Mouse (Mus musculus) kidney, adult 2 months (tissue): ENCODE measurements around the gene Slk. TPM values are rescaled to one million over a fixed set of nuclear protein-coding genes. Genes with fewer than 3 reads are reported as not detected.

ENCODE experiments used
- DNase-seq: peaks from one replicate; pipeline ENCODE4 v3.0.0; 2021
- H3K27ac ChIP-seq: fragments of 200-500 bp; 2 replicates; pipeline ENCODE4 v1.5.1; 2012; ENCODE audit warnings: low read depth, low read length, control low read depth, inconsistent platforms; ENCODE audit not compliant: insufficient read depth
- H3K27me3 ChIP-seq: fragments of 200-500 bp; replicated peaks from 2 replicates; pipeline ENCODE4 v1.6.1; 2012; ENCODE audit warnings: mild to moderate bottlenecking, moderate library complexity, low read length, inconsistent platforms; ENCODE audit not compliant: control insufficient read depth, insufficient read depth
- H3K36me3 ChIP-seq: fragments of 200-500 bp; 2 replicates; pipeline ENCODE4 v1.6.1; 2012; ENCODE audit warnings: mild to moderate bottlenecking, moderate library complexity, low read length, inconsistent platforms; ENCODE audit not compliant: control insufficient read depth, insufficient read depth
- H3K4me1 ChIP-seq: fragments of 200-500 bp; 2 replicates; pipeline ENCODE4 v1.6.1; 2011; ENCODE audit warnings: low read length; ENCODE audit not compliant: control insufficient read depth, insufficient read depth
- H3K4me3 ChIP-seq: fragments of 200-500 bp; 2 replicates; pipeline ENCODE4 v1.5.1; 2011; ENCODE audit warnings: mild to moderate bottlenecking, low read depth, low read length, control low read depth; ENCODE audit not compliant: insufficient read depth
- CTCF ChIP-seq: fragments of 200-500 bp; conservative IDR thresholded peaks from 2 replicates; pipeline ENCODE4 v1.5.1; 2011; ENCODE audit warnings: low read depth, mild to moderate bottlenecking, control low read depth, low read length, moderate library complexity, mixed read lengths; ENCODE audit not compliant: insufficient read depth, insufficient read length
- POLR2A ChIP-seq: fragments of 200-500 bp; IDR thresholded peaks from one replicate; pipeline ENCODE4 v1.6.1; 2011; ENCODE audit warnings: low read depth, low read length, control low read depth
- WGBS: fragments of 180-500 bp; shearing (Covaris S2); methylation state at CpG from one replicate; pipeline ENCODE4 v1.1.7; 2018; 5-methylcytosine and 5-hydroxymethylcytosine counted together
- polyA plus RNA-seq: library from polyadenylated mRNA; depleted of rRNA; stranded (reverse); fragments of >200 nt; gene quantifications from 2 replicates; pipeline ENCODE4 v1.2.3, GENCODE M21; 2012

Slk gene
- polyA plus RNA-seq, 1 experiment: 12.2 TPM

DNA sequence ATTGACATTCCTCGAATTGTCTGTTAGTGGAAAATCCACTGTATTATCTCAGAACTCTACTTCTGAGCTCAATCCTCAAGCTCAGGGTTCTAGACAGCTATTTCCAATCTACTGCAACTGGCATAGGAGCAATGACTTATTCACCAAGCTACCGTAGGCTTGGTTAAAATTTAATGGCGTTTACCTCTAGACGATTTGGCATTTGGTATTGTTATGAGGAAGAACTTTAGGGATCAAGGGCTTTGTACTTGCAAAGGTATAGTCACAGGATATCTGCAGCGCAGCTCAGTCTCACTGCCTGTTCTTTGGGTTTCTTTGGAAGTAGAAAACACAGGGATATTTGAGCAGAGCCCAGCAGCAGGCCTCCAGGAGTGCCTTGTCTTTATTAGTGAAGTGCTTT lies 20.3 kb upstream of the Slk start:
- Histone ChIP-seq H3K27me3 (no peaks in the 10 kb centered on the region), H3K4me3 (no peak overlapping the region), H3K27ac (no peak overlapping the region), H3K36me3 (no peaks in the 10 kb centered on the region), H3K4me1 (peaks cover 6% of the 10 kb centered on the region; the same call in 1 of the 2 replicates)
- TF ChIP-seq POLR2A: no peak
- no peak for TF ChIP-seq CTCF
- 57% methylated on average over 5 of the region's 5 CpGs for WGBS
- peak; percentile 55 for DNase-seq

DNA sequence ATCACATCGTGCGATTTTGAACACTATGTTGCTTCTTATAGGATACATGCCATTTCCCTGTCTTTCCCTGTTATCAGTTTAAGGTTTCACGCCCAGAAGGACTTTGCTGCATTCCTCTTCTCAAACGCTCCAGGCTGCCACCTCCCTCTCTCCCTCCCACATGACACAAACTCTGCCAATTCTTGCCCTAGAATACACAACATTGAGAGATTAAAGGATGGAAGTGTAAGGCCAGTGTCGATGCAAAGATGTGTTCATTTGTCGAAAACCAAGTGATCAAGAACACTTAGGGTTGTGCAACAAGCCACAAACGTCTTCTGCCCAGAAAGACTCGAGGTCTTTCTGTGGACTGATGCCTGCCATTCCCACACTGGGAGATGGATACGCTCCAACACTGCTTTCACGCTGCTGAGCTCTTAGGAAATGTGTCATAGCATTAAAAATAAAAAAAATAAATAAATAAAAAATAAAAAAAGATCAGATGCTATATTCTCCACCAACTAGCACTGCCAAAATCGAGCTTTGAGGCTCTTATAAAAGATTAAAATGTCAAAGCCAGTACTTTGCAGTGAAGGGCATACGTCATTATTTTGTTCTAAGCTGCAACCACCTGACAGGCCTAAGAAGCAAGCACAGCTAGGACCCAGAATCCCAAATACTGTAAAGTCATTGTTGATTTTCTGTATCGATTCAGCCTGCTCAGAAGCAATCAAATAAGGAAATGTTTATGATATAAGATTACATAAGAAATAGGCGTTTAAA lies 19.5 kb upstream of the Slk start:
- Histone ChIP-seq H3K27me3 (no peaks in the 10 kb centered on the region), H3K27ac (no peak overlapping the region), H3K4me3 (no peak overlapping the region), H3K36me3 (no peaks in the 10 kb centered on the region), H3K4me1 (peaks cover 6% of the 10 kb centered on the region; the same call in 1 of the 2 replicates)
- 72% methylated on average over 14 of the region's 14 CpGs for WGBS
- DNase-seq: peak; percentile 14
- TF ChIP-seq CTCF (no peak), POLR2A (no peak)

DNA sequence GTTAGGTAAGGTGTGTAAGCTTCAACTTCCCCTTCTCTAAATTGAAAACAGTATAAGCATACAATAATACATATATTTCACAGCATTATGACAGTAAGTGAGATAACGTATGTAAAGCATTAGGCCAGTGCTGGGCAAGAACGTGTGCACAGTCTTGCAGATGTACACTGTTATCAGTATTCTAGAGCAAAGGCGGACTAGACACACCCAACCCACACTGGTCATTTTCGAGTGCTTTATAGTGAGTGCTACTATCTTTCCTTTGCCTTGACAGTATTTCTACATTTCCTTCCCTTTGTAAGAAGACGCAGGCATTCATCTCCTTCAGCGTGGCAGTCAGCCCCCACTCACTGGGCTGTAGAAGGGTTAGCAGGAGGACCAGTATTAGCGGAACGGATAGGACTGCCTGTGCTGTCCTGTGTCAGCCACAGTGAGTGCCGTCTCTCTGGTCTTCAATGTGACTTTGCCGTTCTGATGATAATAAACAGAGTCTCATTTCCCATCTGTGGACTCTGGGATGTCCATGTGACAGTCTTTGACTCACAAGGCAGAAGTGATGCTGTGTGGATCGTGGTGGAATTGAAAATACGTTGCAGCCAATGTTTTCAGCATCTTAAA lies 18.8 kb upstream of the Slk start:
- H3K4me1 ChIP-seq: peaks cover 6% of the 10 kb centered on the region; the same call in 1 of the 2 replicates
- H3K27ac ChIP-seq: no peak overlapping the region
- H3K4me3 ChIP-seq: no peak overlapping the region
- no peak for DNase-seq
- TF ChIP-seq CTCF: no peak
- TF ChIP-seq POLR2A: no peak
- H3K36me3 ChIP-seq: no peaks in the 10 kb centered on the region
- 88% methylated on average over 12 of the region's 12 CpGs for WGBS
- no peaks in the 10 kb centered on the region for H3K27me3 ChIP-seq

- H3K27ac ChIP-seq: no peak overlapping the region; the same call in 1 of the 2 replicates
- no peaks in the 10 kb centered on the region for H3K36me3 ChIP-seq
- 8% methylated on average over 5 of the region's 5 CpGs for WGBS
- H3K4me3 ChIP-seq: no peak overlapping the region
- peaks cover 6% of the 10 kb centered on the region; the same call in 1 of the 2 replicates for H3K4me1 ChIP-seq
- H3K27me3 ChIP-seq: no peaks in the 10 kb centered on the region
- DNase-seq: peak; percentile 80
- TF ChIP-seq POLR2A: no peak
- TF ChIP-seq CTCF: no peak
These were observed 17.5 kb upstream of the Slk start for GRCm38 (mm10) chr19:47561996-47562441.

DNA sequence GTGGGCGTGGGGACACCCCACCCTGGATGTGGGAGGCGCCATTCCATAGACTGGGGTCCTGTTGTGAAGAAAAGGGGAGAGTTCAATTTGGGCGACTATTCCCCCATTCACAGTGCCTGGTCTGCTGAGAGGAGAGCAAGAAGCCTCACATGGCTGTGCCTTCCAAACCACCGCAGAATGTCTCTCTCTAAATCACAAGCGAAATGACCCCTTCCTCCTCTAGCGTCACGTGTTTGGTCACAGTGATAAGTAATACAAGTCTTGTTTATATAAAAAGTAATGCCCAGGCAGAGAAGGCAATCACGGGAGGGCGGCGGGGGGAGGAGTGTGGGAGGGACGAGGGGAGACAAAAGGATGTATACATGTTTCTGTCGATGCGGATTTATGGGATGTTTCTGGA lies 15.8 kb upstream of the Slk start:
- TF ChIP-seq CTCF (no peak), POLR2A (no peak)
- WGBS: 63% methylated on average over 13 of the region's 13 CpGs
- Histone ChIP-seq H3K36me3 (no peaks in the 10 kb centered on the region), H3K27me3 (no peaks in the 10 kb centered on the region), H3K4me1 (peaks cover 6% of the 10 kb centered on the region; the same call in 1 of the 2 replicates), H3K27ac (no peak overlapping the region), H3K4me3 (no peak overlapping the region)
- DNase-seq: no peak

GRCm38 (mm10) chr19:47565031-47565654 lies 14.3 kb upstream of the Slk start:
- 75% methylated on average over 17 of the region's 17 CpGs for WGBS
- TF ChIP-seq CTCF (no peak), POLR2A (no peak)
- H3K27me3 ChIP-seq: no peaks in the 10 kb centered on the region
- H3K36me3 ChIP-seq: no peaks in the 10 kb centered on the region
- no peak for DNase-seq
- H3K4me3 ChIP-seq: no peak overlapping the region
- peaks cover 6% of the 10 kb centered on the region; the same call in 1 of the 2 replicates for H3K4me1 ChIP-seq
- no peak overlapping the region for H3K27ac ChIP-seq

GRCm38 (mm10) chr19:47565994-47566393 lies 13.5 kb upstream of the Slk start:
- H3K4me3 ChIP-seq: no peak overlapping the region
- H3K4me1 ChIP-seq: peaks cover 6% of the 10 kb centered on the region; the same call in 1 of the 2 replicates
- H3K27ac ChIP-seq: no peak overlapping the region
- no peaks in the 10 kb centered on the region for H3K36me3 ChIP-seq
- 92% methylated on average over 8 of the region's 8 CpGs for WGBS
- DNase-seq: no peak
- no peaks in the 10 kb centered on the region for H3K27me3 ChIP-seq
- no peak for TF ChIP-seq POLR2A
